Mouse (Mus musculus): ENCODE results near the gene Uchl1. TPM values are rescaled to one million over a fixed set of nuclear protein-coding genes. Genes with fewer than 3 reads are reported as not detected.

Gene Uchl1
- polyA plus RNA-seq (2012; rRNA removed) = 12.1 and 16.8 TPM in 2 replicates

- Histone ChIP-seq H3K36me3 (ENCODE audit: control insufficient read depth, insufficient read depth, low read length) (no peaks in the 10 kb centered on the region), H3K27ac (ENCODE audit: insufficient read depth, low read depth, low read length) (no peak within 1 kb of the TSS), H3K4me1 (ENCODE audit: control insufficient read depth, insufficient read depth, low read length) (no peaks in the 10 kb centered on the region), H3K4me3 (ENCODE audit: insufficient read depth, low read depth, low read length) (peak within 1 kb of the TSS; percentile 45), H3K27me3 (replicated peaks; ENCODE audit: control insufficient read depth, insufficient read depth, low read length) (no peaks in the 10 kb centered on the region; the same call in 1 of the 2 replicates)
- under 1% methylated on average over 20 of the region's 20 CpGs for WGBS
- TF ChIP-seq CTCF (conservative IDR thresholded peaks at IDR 0.05; ENCODE audit: insufficient read depth, insufficient read length, low read depth, low read length) (no peak), POLR2A (IDR thresholded peaks at IDR 0.05; ENCODE audit: low read depth, low read length) (no peak)
- DNase-seq = peak; percentile 45
These were observed at the start of gene Uchl1 for GRCm38 (mm10) chr5:66675983-66676382. Gene Uchl1 (plus strand): TSS chr5:66676091.

GRCm38 (mm10) chr5:66627805-66628204 is 48.1 kb upstream of the Uchl1 start:
- Histone ChIP-seq H3K4me1 (ENCODE audit: control insufficient read depth, insufficient read depth, low read length) (no peaks in the 10 kb centered on the region), H3K27me3 (replicated peaks; ENCODE audit: control insufficient read depth, insufficient read depth, low read length) (no peaks in the 10 kb centered on the region), H3K27ac (ENCODE audit: insufficient read depth, low read depth, low read length) (no peak overlapping the region), H3K4me3 (ENCODE audit: insufficient read depth, low read depth, low read length) (no peak overlapping the region), H3K36me3 (ENCODE audit: control insufficient read depth, insufficient read depth, low read length) (no peaks in the 10 kb centered on the region)
- WGBS = 47% methylated on average over 7 of the region's 7 CpGs
- TF ChIP-seq CTCF (conservative IDR thresholded peaks at IDR 0.05; ENCODE audit: insufficient read depth, insufficient read length, low read depth, low read length) (no peak), POLR2A (IDR thresholded peaks at IDR 0.05; ENCODE audit: low read depth, low read length) (no peak)
- DNase-seq = peak; percentile 20

GRCm38 (mm10) chr5:66635459-66636079 is 40.3 kb upstream of the Uchl1 start:
- H3K4me1 ChIP-seq (ENCODE audit: control insufficient read depth, insufficient read depth, low read length) = no peaks in the 10 kb centered on the region
- H3K36me3 ChIP-seq (ENCODE audit: control insufficient read depth, insufficient read depth, low read length) = no peaks in the 10 kb centered on the region
- DNase-seq = no peak
- 73% methylated on average over 10 of the region's 10 CpGs for WGBS
- H3K27ac ChIP-seq (ENCODE audit: insufficient read depth, low read depth, low read length) = no peak overlapping the region
- H3K4me3 ChIP-seq (ENCODE audit: insufficient read depth, low read depth, low read length) = no peak overlapping the region
- H3K27me3 ChIP-seq (replicated peaks; ENCODE audit: control insufficient read depth, insufficient read depth, low read length) = no peaks in the 10 kb centered on the region
- TF ChIP-seq CTCF (conservative IDR thresholded peaks at IDR 0.05; ENCODE audit: insufficient read depth, insufficient read length, low read depth, low read length) (no peak), POLR2A (IDR thresholded peaks at IDR 0.05; ENCODE audit: low read depth, low read length) (no peak)

- Histone ChIP-seq H3K27me3 (replicated peaks; ENCODE audit: control insufficient read depth, insufficient read depth, low read length) (no peaks in the 10 kb centered on the region), H3K4me1 (ENCODE audit: control insufficient read depth, insufficient read depth, low read length) (no peaks in the 10 kb centered on the region), H3K4me3 (ENCODE audit: insufficient read depth, low read depth, low read length) (no peak overlapping the region), H3K27ac (ENCODE audit: insufficient read depth, low read depth, low read length) (no peak overlapping the region), H3K36me3 (ENCODE audit: control insufficient read depth, insufficient read depth, low read length) (no peaks in the 10 kb centered on the region)
- 89% methylated on average over 4 of the region's 4 CpGs for WGBS
- TF ChIP-seq POLR2A (IDR thresholded peaks at IDR 0.05; ENCODE audit: low read depth, low read length) (no peak), CTCF (conservative IDR thresholded peaks at IDR 0.05; ENCODE audit: insufficient read depth, insufficient read length, low read depth, low read length) (no peak)
- DNase-seq = no peak
These were observed 33.7 kb upstream of the Uchl1 start for GRCm38 (mm10) chr5:66642156-66642555.

- DNase-seq = no peak
- Histone ChIP-seq H3K4me3 (ENCODE audit: insufficient read depth, low read depth, low read length) (no peak overlapping the region), H3K36me3 (ENCODE audit: control insufficient read depth, insufficient read depth, low read length) (no peaks in the 10 kb centered on the region), H3K27me3 (replicated peaks; ENCODE audit: control insufficient read depth, insufficient read depth, low read length) (no peaks in the 10 kb centered on the region), H3K27ac (ENCODE audit: insufficient read depth, low read depth, low read length) (no peak overlapping the region), H3K4me1 (ENCODE audit: control insufficient read depth, insufficient read depth, low read length) (no peaks in the 10 kb centered on the region)
- 87% methylated on average over 5 of the region's 5 CpGs for WGBS
- TF ChIP-seq CTCF (conservative IDR thresholded peaks at IDR 0.05; ENCODE audit: insufficient read depth, insufficient read length, low read depth, low read length) (no peak), POLR2A (IDR thresholded peaks at IDR 0.05; ENCODE audit: low read depth, low read length) (no peak)
These were observed 32.6 kb upstream of the Uchl1 start for GRCm38 (mm10) chr5:66643260-66643659.

- Histone ChIP-seq H3K4me1 (ENCODE audit: control insufficient read depth, insufficient read depth, low read length) (no peaks in the 10 kb centered on the region), H3K4me3 (ENCODE audit: insufficient read depth, low read depth, low read length) (no peak overlapping the region), H3K27me3 (replicated peaks; ENCODE audit: control insufficient read depth, insufficient read depth, low read length) (no peaks in the 10 kb centered on the region), H3K36me3 (ENCODE audit: control insufficient read depth, insufficient read depth, low read length) (no peaks in the 10 kb centered on the region), H3K27ac (ENCODE audit: insufficient read depth, low read depth, low read length) (no peak overlapping the region)
- TF ChIP-seq POLR2A (IDR thresholded peaks at IDR 0.05; ENCODE audit: low read depth, low read length) = no peak
- no peak for TF ChIP-seq CTCF (conservative IDR thresholded peaks at IDR 0.05; ENCODE audit: insufficient read depth, insufficient read length, low read depth, low read length)
- 60% methylated on average over 7 of the region's 7 CpGs for WGBS
- DNase-seq = no peak
These were observed 28.4 kb upstream of the Uchl1 start for GRCm38 (mm10) chr5:66647504-66647903.

GRCm38 (mm10) chr5:66654220-66654619 is 21.7 kb upstream of the Uchl1 start:
- peak; percentile 82 for DNase-seq
- H3K27ac ChIP-seq (ENCODE audit: insufficient read depth, low read depth, low read length) = no peak overlapping the region

More at GRCm38 (mm10) chr5:66654220-66654619, 21.7 kb upstream of the Uchl1 start:
- H3K27me3 ChIP-seq (replicated peaks; ENCODE audit: control insufficient read depth, insufficient read depth, low read length) = no peaks in the 10 kb centered on the region
- TF ChIP-seq POLR2A (IDR thresholded peaks at IDR 0.05; ENCODE audit: low read depth, low read length) (no peak), CTCF (conservative IDR thresholded peaks at IDR 0.05; ENCODE audit: insufficient read depth, insufficient read length, low read depth, low read length) (no peak)
- H3K36me3 ChIP-seq (ENCODE audit: control insufficient read depth, insufficient read depth, low read length) = no peaks in the 10 kb centered on the region
- H3K4me3 ChIP-seq (ENCODE audit: insufficient read depth, low read depth, low read length) = no peak overlapping the region
- 35% methylated on average over 5 of the region's 5 CpGs for WGBS
- no peaks in the 10 kb centered on the region for H3K4me1 ChIP-seq (ENCODE audit: control insufficient read depth, insufficient read depth, low read length)
